Mouse (Mus musculus) ES-CJ7 (cell line): ENCODE results near the gene Pi4k2b.
"Not testable (repeated sequence)": the region's sequence is repeated elsewhere in the genome, so short reads cannot be mapped to it uniquely, and the experiment has no call there.

ENCODE experiments used
- DNase-seq: peaks from one replicate; pipeline ENCODE4 v3.0.0; 2011; ENCODE audit warnings: low read depth, low spot score

The Pi4k2b gene

GRCm38 (mm10) chr5:52776466-52777354, 35.3 kb downstream of the Pi4k2b start:
- DNase-seq: not testable (repeated sequence)

DNA sequence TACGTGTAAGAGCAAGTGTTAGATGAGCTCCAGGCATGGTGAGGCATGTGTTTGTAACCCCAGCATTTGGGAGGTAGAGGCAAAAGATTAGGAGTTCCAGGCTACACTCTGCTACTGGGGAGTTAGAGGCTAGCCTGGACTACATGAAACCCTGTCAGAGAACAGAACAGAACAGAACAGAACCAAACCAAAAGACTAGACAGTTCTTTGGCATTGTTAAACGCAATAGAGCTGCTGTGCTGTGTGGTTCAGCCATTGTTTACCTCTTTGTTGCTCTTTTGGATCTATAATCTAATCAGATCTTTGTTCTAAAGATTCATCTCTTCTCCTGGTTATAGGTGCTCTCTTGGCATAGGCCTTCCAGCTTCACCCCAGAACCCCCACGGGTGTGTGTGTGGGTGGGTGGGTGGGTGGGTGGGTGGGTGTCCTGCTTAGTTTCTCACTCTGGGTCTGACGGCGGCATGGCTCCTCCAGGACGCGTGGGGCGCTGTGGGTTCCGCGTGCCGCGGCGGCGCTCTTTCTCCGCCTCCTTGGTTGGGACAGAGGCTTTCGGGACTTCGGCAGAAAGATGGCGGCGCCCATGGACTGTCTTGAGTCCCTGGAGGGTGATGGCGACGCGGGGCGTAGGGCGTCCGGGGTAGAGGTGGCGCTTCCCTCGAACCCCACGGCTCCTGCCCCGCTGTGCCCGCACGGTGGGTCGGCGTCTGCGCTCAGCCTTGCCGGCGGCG, 41.3 kb downstream of the Pi4k2b start:
- peak; percentile 91 for DNase-seq

DNA sequence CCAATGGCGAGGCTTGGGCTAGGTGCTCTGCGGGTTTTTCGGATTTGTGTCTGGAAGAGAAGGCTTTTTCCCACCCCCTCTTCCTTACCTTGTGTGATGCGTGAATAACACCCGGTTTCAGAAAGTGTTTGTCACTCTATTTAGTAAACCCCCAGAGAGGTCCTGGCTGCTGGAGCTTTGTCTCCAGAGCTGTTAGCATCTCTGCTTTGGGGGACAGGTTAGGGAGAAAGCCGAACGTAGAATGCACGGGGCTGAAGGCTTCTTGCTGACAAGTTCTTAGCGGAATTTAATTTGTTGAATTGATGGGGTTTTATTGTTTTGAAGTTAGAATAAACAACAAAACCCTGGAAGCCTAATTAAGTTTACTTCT, 41.9 kb downstream of the Pi4k2b start:
- DNase-seq: peak; percentile 42

- no peak for DNase-seq
Measured at GRCm38 (mm10) chr5:52783957-52784356, 42.6 kb downstream of the Pi4k2b start.

GRCm38 (mm10) chr5:52786556-52787322, 45.4 kb downstream of the Pi4k2b start:
- DNase-seq: no peak

DNA sequence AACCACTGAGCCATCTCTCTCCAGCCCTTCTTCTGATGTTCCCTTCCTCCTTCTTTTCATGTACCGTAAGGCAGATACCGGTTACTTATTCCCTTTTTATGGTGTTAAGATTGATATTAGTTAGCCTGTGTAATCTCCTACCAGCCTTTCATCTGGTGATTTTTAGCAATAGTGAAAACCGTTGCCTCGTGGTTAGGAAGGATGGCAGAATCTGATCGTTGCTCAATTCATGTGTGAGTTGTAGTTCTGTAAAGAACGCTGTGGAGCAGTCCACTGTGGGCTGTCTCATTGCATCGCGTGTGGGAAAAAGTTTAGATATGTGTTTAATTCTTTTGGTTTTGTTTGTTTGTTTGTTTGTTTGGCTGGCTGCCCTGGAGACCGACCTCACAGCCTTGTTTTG, 51.9 kb downstream of the Pi4k2b start:
- no peak for DNase-seq

GRCm38 (mm10) chr5:52794109-52794508, 52.7 kb downstream of the Pi4k2b start:
- DNase-seq: no peak

- DNase-seq: no peak
Measured at GRCm38 (mm10) chr5:52799274-52799985, 58.1 kb downstream of the Pi4k2b start.

DNA sequence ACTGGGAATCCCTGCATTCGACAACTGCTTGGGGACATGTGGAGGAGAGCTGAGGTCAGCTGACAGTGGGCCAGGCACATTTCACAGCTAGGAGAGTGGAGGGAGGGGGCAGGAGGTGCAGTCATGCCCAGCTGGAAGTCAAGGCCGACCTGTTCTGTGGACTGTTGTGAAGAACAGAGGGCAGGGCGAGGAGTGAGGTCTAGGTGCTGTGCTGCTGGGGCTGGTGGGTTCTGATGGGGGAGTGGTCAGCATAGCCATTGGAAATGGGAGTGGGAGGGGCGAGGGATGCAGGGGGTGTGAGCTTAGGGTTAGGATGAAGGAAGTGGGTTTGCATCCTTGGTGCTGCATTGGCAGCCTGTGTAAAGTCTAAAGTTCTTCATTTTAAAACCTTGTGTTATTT, 64.4 kb downstream of the Pi4k2b start:
- no peak for DNase-seq

DNA sequence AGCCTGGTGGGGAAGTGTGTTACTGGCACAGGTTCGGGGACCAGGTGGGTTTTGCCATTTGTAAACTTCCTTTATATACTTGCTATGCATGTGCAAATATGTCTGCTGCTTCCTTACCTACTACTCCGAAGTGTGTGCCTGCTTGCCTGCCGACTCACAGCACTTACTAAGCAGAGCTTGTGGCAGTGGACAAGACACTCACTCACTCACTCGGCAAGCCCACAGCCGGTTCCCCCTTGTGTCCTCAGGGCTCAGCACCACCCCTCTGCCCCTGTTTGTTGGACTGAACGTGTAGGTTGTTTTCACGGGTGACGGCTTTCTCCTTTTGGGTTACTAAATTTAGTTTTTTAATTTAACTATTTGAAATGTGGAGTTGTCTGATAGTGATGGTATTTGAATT, 65.0 kb downstream of the Pi4k2b start:
- DNase-seq: no peak

GRCm38 (mm10) chr5:52807030-52807429, 65.7 kb downstream of the Pi4k2b start:
- no peak for DNase-seq

GRCm38 (mm10) chr5:52810446-52810845, 69.1 kb downstream of the Pi4k2b start:
- DNase-seq: no peak

DNA sequence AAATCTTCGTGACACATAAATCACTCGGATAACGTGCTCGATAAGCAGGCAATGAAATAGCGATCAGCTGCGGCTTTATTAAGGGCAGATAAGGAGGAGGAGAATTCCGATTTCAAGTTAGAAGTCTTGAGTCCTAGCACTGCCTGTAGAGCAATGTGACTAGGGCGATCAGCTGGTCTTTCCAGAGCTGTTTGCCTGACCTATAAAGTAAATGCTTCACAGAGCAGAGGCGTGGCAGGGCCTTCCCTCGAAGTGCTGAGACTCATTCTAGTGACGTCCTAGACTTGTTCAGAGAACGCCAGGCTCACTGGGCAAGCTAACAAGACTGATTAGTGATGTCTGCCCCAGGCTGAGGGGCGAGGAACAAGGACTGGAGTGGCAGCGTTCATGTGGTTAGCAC, 69.7 kb downstream of the Pi4k2b start:
- no peak for DNase-seq

GRCm38 (mm10) chr5:52812456-52812855, 71.1 kb downstream of the Pi4k2b start:
- DNase-seq: no peak

DNA sequence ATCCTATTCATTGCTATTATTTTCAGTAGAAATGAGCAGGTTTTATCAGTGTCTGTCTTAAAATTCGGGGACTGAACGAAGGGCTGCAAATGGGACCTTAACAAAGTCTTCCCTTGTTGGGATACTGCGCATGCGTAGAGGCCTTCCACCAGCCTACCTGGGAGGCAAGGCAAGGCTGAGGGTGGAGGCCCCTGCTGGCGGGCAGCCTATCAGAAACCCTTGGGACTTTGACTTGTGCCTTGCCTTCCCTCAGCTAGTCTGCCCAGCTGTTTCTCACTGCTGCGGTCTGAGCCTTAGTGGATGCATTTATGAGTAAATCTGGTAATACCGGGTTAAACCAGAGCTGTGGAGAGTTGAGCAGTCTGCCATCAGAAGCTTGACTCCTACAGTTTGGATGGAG, 71.9 kb downstream of the Pi4k2b start:
- no peak for DNase-seq

DNA sequence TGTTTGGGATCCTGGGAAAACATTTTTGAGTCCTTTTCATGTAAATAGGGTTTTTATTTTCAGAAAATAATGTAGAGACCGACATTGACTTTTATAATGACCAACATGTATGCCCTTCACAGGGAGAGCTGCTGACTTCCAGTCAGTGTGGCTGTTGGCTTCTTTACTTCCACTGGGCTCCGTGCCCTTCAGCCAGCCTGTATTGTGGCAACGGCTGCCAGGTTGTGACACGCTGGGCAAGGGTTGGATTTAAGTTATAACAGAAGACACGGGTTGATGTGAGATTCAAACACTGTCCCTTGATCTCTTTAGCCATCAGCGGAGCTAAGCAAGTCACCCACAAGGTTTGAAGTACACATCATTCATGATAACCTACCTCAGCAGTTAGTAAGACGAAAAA, 77.3 kb downstream of the Pi4k2b start:
- DNase-seq: no peak
